Mouse (Mus musculus) neural tube, embryonic 11.5 days (tissue): ENCODE results near the gene Plin5. TPM values are rescaled to one million over a fixed set of nuclear protein-coding genes. Genes with fewer than 3 reads are reported as not detected.
"Not testable (repeated sequence)": the region's sequence is repeated elsewhere in the genome, so short reads cannot be mapped to it uniquely, and the experiment has no call there.

Source experiments
- ATAC-seq: fragments of 200-750 bp; cut with Nextera tagmentation; 2 replicates; pipeline ENCODE4 v1.8.0; 2017; ENCODE audit warnings: moderate number of reproducible peaks, mild to moderate bottlenecking, moderate TSS enrichment, moderate library complexity; ENCODE audit not compliant: insufficient read depth, low FRiP score, low TSS enrichment
- DNase-seq: peaks from one replicate; pipeline ENCODE4 v3.0.0-alpha.2; 2015; ENCODE audit warnings: low spot score
- H3K27ac ChIP-seq: fragments of 300-500 bp; sonication (generic); 2 replicates; pipeline ENCODE4 v1.5.1; 2014; ENCODE audit warnings: low read depth, mild to moderate bottlenecking, low read length
- H3K27me3 ChIP-seq: fragments of 300-500 bp; sonication (generic); 2 replicates; pipeline ENCODE4 v1.6.1; 2014; ENCODE audit warnings: mild to moderate bottlenecking, low read length, mixed read lengths; ENCODE audit not compliant: control insufficient read depth, insufficient read depth
- H3K36me3 ChIP-seq: fragments of 300-500 bp; sonication (generic); 2 replicates; pipeline ENCODE4 v1.6.1; 2014; ENCODE audit warnings: mild to moderate bottlenecking, low read length, moderate library complexity, mixed read lengths; ENCODE audit not compliant: control insufficient read depth, insufficient read depth
- H3K4me1 ChIP-seq: fragments of 300-500 bp; sonication (generic); 2 replicates; pipeline ENCODE4 v1.6.1; 2014; ENCODE audit warnings: low read length, mixed read lengths; ENCODE audit not compliant: control insufficient read depth, insufficient read depth
- H3K4me2 ChIP-seq: fragments of 300-500 bp; sonication (generic); 2 replicates; pipeline ENCODE4 v1.6.1; 2014; ENCODE audit warnings: low read depth, mild to moderate bottlenecking, moderate library complexity
- H3K4me3 ChIP-seq: fragments of 300-500 bp; sonication (generic); 2 replicates; pipeline ENCODE4 v1.5.1; 2014; ENCODE audit warnings: low read depth, low read length
- H3K9ac ChIP-seq: fragments of 300-500 bp; sonication (generic); 2 replicates; pipeline ENCODE4 v1.6.1; 2014; ENCODE audit warnings: mild to moderate bottlenecking, low read length
- H3K9me3 ChIP-seq: fragments of 300-500 bp; sonication (generic); 2 replicates; pipeline ENCODE4 v1.6.1; 2016; ENCODE audit warnings: low read length; ENCODE audit not compliant: control insufficient read depth
- WGBS: fragments of 180-500 bp; shearing (Covaris S2); extraction: QIAGEN DNeasy Blood & Tissue Kit; methylation state at CpG from one replicate; pipeline ENCODE4 v1.1.7; 2014; 5-methylcytosine and 5-hydroxymethylcytosine counted together
- polyA plus RNA-seq: library from polyadenylated mRNA; unstranded; fragments of >200 nt; fragmentation: Nextera tagmentation; extraction: Ambion mirVana; gene quantifications from 2 replicates; pipeline ENCODE4 v1.2.1, GENCODE M21; 2014

Plin5 gene
- polyA plus RNA-seq, 1 experiment from 2014 or later = 0.23 TPM

- Histone ChIP-seq H3K9ac (no peak overlapping the region), H3K36me3 (no peaks in the 10 kb centered on the region), H3K27ac (no peak overlapping the region), H3K4me1 (peaks cover 13% of the 10 kb centered on the region), H3K27me3 (no peaks in the 10 kb centered on the region), H3K4me2 (no peak overlapping the region), H3K9me3 (no peaks in the 10 kb centered on the region), H3K4me3 (no peak overlapping the region)
- ATAC-seq (no peak), DNase-seq (no peak)
- WGBS = 90% methylated on average over 5 of the region's 5 CpGs
Measured at GRCm38 (mm10) chr17:56077523-56077922, 39.9 kb downstream of the Plin5 start.

- H3K9ac ChIP-seq = peak within 1 kb of the TSS; percentile 72
- H3K4me1 ChIP-seq = 0 out of 2 replicates have a peak, but pooled peaks cover 3% of the 10 kb centered on the region
- H3K27me3 ChIP-seq = no peaks in the 10 kb centered on the region
- ATAC-seq (peak; percentile 41), DNase-seq (peak; percentile 97)
- H3K9me3 ChIP-seq = no peaks in the 10 kb centered on the region
- H3K4me3 ChIP-seq = peak within 1 kb of the TSS; percentile 77
- H3K36me3 ChIP-seq = peaks cover 4% of the 10 kb centered on the region; the same call in 1 of the 2 replicates
- WGBS = under 1% methylated on average over 35 of the region's 35 CpGs
- H3K27ac ChIP-seq = peak within 1 kb of the TSS; percentile 88
- peak within 1 kb of the TSS; percentile 58 for H3K4me2 ChIP-seq
Measured at GRCm38 (mm10) chr17:56074827-56075208, 42.6 kb downstream of the Plin5 start, which contains the start of gene Ubxn6. Ubxn6 (minus strand) TSS chr17:56075028.

- Histone ChIP-seq H3K4me2 (peak overlapping the region; percentile 58), H3K4me1 (0 out of 2 replicates have a peak, but pooled peaks cover 3% of the 10 kb centered on the region), H3K27me3 (no peaks in the 10 kb centered on the region), H3K9me3 (no peaks in the 10 kb centered on the region), H3K9ac (peak overlapping the region; percentile 72), H3K36me3 (peaks cover 7% of the 10 kb centered on the region; the same call in 1 of the 2 replicates), H3K27ac (peak overlapping the region; percentile 88), H3K4me3 (peak overlapping the region; percentile 77)
- ATAC-seq (peak; percentile 16), DNase-seq (peak; percentile 84)
- 8% methylated on average over 22 of the region's 22 CpGs for WGBS
Measured at GRCm38 (mm10) chr17:56074097-56074826, 43.1 kb downstream of the Plin5 start.

- Histone ChIP-seq H3K4me3 (no peak overlapping the region), H3K27me3 (no peaks in the 10 kb centered on the region), H3K27ac (no peak overlapping the region), H3K4me2 (no peak overlapping the region), H3K9ac (no peak overlapping the region), H3K9me3 (no peaks in the 10 kb centered on the region), H3K36me3 (peaks cover 26% of the 10 kb centered on the region), H3K4me1 (0 out of 2 replicates have a peak, but pooled peaks cover 3% of the 10 kb centered on the region)
- no peak for ATAC-seq
- no peak for DNase-seq
- 93% methylated on average over 5 of the region's 5 CpGs for WGBS
Measured at GRCm38 (mm10) chr17:56072243-56072642, 45.2 kb downstream of the Plin5 start.

GRCm38 (mm10) chr17:56071126-56071525, 46.3 kb downstream of the Plin5 start:
- H3K4me3 ChIP-seq = no peak overlapping the region
- no peak overlapping the region for H3K4me2 ChIP-seq
- no peaks in the 10 kb centered on the region for H3K9me3 ChIP-seq
- H3K27ac ChIP-seq = no peak overlapping the region
- 0 out of 2 replicates have a peak, but pooled peaks cover 3% of the 10 kb centered on the region for H3K4me1 ChIP-seq
- ATAC-seq (no peak), DNase-seq (no peak)
- H3K9ac ChIP-seq = no peak overlapping the region
- peaks cover 31% of the 10 kb centered on the region for H3K36me3 ChIP-seq
- no peaks in the 10 kb centered on the region for H3K27me3 ChIP-seq

GRCm38 (mm10) chr17:56069066-56069465, 48.3 kb downstream of the Plin5 start:
- H3K4me3 ChIP-seq = no peak overlapping the region
- H3K4me1 ChIP-seq = no peaks in the 10 kb centered on the region
- no peak overlapping the region for H3K4me2 ChIP-seq
- ATAC-seq = no peak
- DNase-seq = no peak
- H3K9me3 ChIP-seq = no peaks in the 10 kb centered on the region
- H3K27ac ChIP-seq = no peak overlapping the region
- H3K9ac ChIP-seq = no peak overlapping the region
- H3K36me3 ChIP-seq = peaks cover 43% of the 10 kb centered on the region
- whole genome bisulfite sequencing = 97% methylated on average over 14 of the region's 14 CpGs
- H3K27me3 ChIP-seq = no peaks in the 10 kb centered on the region

GRCm38 (mm10) chr17:56066451-56066850, 50.9 kb downstream of the Plin5 start:
- Histone ChIP-seq H3K27me3 (no peaks in the 10 kb centered on the region), H3K4me1 (no peaks in the 10 kb centered on the region), H3K9me3 (no peaks in the 10 kb centered on the region), H3K4me3 (no peak overlapping the region), H3K4me2 (no peak overlapping the region), H3K27ac (no peak overlapping the region), H3K36me3 (peaks cover 55% of the 10 kb centered on the region), H3K9ac (no peak overlapping the region)
- DNase-seq (no peak), ATAC-seq (no peak)

GRCm38 (mm10) chr17:56065715-56066114, 51.7 kb downstream of the Plin5 start:
- not testable (repeated sequence) for H3K4me1 ChIP-seq, DNase-seq, H3K9ac ChIP-seq, H3K9me3 ChIP-seq, H3K27me3 ChIP-seq, H3K4me2 ChIP-seq, H3K4me3 ChIP-seq, ATAC-seq, H3K27ac ChIP-seq
- WGBS = 85% methylated on average over 6 of the region's 6 CpGs
- peaks cover 54% of the 10 kb centered on the region for H3K36me3 ChIP-seq

- DNase-seq = no peak
- WGBS = 90% methylated on average over 7 of the region's 7 CpGs
- Histone ChIP-seq H3K4me2 (no peak overlapping the region), H3K4me3 (no peak overlapping the region), H3K27ac (no peak overlapping the region), H3K27me3 (no peaks in the 10 kb centered on the region), H3K9ac (no peak overlapping the region), H3K9me3 (no peaks in the 10 kb centered on the region), H3K36me3 (peaks cover 35% of the 10 kb centered on the region), H3K4me1 (no peaks in the 10 kb centered on the region)
- ATAC-seq = no peak
Measured at GRCm38 (mm10) chr17:56062081-56062480, 55.3 kb downstream of the Plin5 start.
